Mouse (Mus musculus) granulocyte monocyte progenitor cell, adult 5-6 weeks (primary cell): Measurements from ENCODE around the gene Epb41. TPM values are rescaled to one million over a fixed set of nuclear protein-coding genes. Genes with fewer than 3 reads are reported as not detected.

Experiments used
- ATAC-seq: replicated peaks from 2 replicates; pipeline ENCODE4 v1.8.0; 2016; ENCODE audit warnings: mild to moderate bottlenecking, moderate TSS enrichment, inconsistent platforms; ENCODE audit not compliant: poor library complexity, severe bottlenecking
- total RNA-seq, 2 experiments: library from RNA; stranded (forward) in 1 of 2; stranded (reverse) in 1 of 2; fragments of 200-712, 200-1000 nt in 1 of 2; fragments of >200 nt in 1 of 2; fragmentation: Nextera tagmentation in 1 of 2; gene quantifications; 2 replicates each; pipeline ENCODE4 v1.2.3; 2014 to 2017

The Epb41 gene
- total RNA-seq, 2 experiments from 2014 or later, result 51.4 to 75.3 TPM

DNA sequence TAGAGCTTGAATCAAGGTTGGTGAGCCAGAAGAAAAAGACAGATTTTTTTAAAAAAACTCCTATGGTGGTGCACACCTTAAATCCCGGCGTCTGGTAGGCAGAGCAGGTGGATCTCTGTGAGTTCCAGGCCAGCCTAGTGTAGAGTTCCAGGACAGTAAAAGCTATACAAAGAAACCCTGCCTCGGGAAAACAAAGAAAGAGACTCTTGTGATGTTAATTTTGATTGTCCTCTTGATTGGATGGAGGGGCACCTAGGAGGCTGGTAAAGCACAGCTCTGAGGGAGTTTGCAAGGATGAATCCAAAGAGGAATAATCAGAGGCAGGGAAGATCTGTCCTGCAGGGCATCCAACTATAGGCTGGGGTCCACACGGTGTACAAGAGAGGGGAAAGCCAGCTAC is 56.6 kb downstream of the Epb41 start:
- ATAC-seq, result no peak

GRCm38 (mm10) chr4:132015374-132015773 is 59.7 kb downstream of the Epb41 start:
- ATAC-seq, result no peak

- ATAC-seq, result no peak
These were observed 63.5 kb downstream of the Epb41 start for GRCm38 (mm10) chr4:132011619-132012018.

- ATAC-seq, result no peak
These were observed 64.7 kb downstream of the Epb41 start for GRCm38 (mm10) chr4:132010416-132010815.

GRCm38 (mm10) chr4:132008191-132008590 is 66.9 kb downstream of the Epb41 start:
- ATAC-seq, result no peak

DNA sequence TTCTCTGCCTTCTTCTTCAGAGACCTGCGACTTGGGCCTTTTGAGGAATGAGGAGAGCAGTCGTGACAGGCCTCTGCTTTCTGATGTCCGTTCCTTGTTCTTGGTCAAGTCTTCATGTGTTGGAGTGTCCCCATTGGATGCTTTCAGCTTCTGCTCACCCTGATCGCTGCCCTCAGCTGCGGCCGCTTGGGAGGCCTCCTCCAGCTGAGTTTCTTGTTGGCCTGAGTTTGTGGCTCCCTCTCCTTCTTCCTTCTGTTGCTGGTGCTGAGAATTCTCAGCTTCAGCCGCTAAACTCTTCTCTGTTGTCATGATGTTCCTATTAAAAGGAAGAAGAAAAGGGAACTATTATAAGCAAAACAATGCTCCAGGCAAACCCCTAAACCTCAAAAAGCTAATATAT is 68.0 kb downstream of the Epb41 start:
- no peak for ATAC-seq

DNA sequence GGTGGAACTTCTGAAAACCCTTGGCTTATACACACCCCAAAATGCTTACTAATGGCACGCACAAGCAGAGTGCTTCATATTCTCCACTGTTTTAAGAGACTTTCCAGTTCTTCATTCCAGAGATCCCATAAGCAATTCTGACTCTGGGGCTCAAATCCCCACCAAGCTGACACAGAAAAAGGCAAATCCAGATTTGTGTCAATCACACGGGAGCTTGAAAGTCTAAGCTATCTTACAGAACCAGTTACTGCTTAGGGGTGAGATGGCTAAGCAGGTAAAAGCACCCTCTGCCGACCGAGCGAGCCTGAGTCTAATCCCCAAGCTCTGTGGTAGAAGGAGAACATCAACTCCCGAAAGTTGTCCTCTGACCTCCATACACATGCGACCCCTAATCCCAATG is 76.5 kb downstream of the Epb41 start:
- no peak for ATAC-seq

DNA sequence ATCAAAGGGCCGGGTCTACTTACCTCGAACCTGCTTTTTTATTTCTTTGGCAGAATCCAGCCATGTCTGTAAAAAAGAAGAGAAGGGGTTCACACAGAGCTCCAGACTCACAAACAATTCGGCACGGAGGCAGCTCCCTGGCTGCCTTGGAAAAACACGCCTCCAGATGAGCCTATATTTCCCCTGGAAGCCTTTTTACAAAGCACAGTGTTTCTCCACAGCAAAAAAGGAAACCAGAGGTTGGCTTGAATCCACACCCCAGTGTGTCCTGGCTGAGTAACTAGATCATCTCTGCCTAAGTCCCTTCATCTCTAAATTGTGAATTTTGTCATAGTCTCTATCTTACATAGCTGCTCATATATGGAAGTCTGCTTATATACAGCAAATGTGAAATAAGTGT is 77.6 kb downstream of the Epb41 start:
- ATAC-seq, result no peak

DNA sequence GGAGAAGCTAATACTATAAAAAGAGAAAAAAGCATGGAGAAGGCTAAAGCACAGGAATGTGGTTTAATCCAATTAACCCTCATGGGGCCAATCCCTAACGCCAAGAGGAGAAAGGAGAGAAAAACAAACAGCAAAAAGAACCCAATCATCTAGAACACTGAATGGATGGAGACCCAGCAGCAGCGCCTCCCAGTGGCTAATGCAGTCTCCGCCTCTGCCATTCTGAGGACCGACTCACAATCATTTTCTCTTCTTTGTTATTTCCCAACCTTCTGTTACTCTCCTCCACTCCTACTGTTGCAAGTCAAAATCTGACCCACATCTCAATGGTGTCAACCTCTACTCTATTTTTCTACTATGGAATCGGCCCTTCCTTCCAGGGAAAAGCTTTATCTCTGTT is 78.1 kb downstream of the Epb41 start:
- no peak for ATAC-seq

DNA sequence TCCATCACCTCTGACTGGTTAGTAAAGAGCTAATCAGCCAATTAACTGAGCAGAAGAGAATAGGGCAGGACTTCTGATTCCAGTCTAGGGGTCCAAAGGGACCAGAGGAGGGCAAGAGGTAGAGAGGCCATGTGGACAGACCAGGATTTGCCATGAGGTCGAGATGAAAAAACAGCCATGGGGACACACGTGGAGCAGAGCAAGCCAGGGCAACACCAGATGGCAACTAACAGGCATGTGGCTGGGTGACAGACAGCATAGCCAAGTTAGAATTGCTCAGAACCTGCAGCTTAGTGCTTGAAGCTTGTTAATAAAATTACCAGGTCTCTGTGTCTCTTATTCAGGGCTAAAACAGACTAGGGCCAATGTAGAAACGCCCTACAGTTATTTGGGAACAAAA is 81.3 kb downstream of the Epb41 start:
- no peak for ATAC-seq

- no peak for ATAC-seq
These were observed 92.1 kb downstream of the Epb41 start for GRCm38 (mm10) chr4:131982881-131983538.

DNA sequence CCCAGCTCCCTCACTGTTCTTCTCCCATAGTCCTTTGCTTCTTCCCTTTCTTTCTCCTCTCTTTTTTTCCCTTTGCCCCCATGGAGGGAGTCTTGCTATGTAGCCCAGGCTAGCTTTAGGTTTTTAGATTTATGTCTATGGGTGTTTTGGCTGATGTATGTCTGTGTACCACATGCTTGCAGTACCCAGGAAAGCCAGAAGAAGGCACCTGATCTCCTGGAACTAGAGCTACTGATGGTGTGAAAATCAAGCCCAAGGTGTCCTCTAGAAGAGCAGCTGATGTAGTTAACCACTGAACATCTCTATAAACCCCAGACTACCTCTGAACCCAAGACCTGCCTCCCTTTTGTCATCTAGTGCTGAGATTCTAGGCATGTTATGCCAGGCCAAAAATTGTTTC is 93.4 kb downstream of the Epb41 start:
- ATAC-seq, result no peak

DNA sequence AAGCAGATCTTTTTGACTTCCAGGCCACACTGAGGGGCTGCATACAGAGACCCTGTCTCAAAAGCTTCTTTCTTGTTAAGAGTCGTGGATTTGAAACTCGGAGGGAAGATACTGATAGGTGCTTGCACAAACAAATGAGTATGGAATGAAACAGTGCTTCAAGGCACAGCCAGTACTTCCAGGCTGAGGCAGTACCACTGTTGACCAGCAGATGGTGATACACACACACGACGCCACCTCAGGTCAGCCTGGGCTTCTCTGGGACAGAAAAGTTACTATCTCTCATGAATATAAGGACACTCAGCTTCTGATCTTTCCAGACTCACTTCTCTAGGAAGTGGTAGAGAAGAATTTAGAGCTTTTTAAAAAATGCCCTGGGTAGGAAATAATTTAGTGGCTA is 97.9 kb downstream of the Epb41 start:
- peak; percentile 93 for ATAC-seq

GRCm38 (mm10) chr4:131970244-131970853 is 104.8 kb downstream of the Epb41 start:
- no peak for ATAC-seq

DNA sequence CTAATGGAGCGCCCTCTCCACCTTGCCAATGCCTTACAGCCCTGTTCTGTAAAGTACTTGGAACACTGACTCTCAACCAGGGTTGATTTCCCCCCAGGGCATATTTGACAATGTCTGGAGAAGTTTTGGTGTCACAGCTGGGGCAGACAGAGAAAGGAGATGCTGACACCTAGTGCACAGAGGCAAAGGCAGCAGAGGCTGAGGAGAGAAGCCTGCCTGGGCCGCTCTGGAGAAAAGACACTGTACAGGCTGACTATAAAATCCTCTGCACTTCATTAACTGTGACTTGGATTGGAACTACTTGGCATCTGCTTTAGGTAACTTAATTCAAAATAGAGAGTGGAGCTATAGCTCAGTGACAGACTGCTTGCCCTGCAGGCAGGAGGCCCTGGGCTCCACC is 106.2 kb downstream of the Epb41 start:
- ATAC-seq, result no peak

GRCm38 (mm10) chr4:131957161-131957560 is 118.0 kb downstream of the Epb41 start:
- ATAC-seq, result no peak

- no peak for ATAC-seq
These were observed 124.5 kb downstream of the Epb41 start for GRCm38 (mm10) chr4:131950657-131951056.

DNA sequence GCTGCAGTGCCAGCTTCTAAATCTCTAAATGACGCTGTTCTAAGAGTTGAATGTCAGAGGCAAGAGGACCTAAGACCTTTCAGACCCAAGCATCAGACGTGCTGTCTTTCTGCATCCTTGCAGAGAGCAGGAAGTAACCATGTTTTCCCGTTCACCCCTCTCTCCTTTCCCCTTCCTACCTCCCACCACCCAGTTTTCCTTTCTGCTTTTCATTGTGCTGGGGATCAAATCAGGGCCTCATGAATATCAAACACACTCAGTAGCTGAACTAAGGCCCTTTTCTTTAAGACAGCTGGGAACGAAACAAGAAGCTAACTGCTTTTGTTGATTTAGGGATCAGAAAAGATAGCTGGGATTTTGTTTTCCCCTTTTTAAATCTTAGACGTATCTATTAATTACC is 125.2 kb downstream of the Epb41 start:
- ATAC-seq, result no peak

DNA sequence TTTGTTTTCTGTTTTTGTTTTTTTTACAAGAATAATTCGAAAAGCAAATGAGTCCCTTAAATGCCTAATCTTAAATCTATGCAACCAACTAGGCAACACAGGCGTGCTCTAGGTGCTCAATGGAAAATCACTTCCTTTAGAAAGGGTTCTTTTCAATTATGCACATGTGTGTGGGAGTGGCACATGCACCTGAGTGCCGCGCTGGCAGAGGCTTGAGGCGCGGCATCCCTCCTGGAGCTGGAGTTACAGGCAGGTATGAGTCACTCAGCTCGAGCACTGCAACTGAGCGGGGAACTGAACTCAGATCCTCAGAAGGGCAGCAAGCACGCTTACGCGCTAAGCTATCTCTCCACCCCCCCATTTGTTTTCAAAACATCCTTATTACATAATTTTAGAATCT is 127.3 kb downstream of the Epb41 start:
- ATAC-seq, result no peak

DNA sequence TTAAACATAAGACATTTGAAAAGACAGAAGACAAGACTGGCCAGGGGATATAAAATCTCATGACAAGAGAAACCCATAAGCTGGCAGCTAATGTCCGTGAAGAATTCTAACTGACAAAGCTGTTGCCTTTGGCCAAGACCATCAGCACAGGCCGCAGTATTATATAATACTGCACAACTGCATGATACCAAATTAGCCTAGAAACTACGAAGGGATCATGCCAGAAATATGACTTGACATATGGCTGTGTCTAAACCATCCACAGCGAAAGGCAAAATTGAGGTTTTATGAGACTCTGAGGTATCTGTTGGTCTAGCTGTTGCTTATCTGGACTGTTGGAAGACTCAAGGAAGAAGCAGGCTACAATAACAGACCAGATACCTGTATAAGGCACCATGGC is 134.3 kb downstream of the Epb41 start:
- ATAC-seq, result no peak

- ATAC-seq, result no peak
These were observed 135.7 kb downstream of the Epb41 start for GRCm38 (mm10) chr4:131939459-131939858.

DNA sequence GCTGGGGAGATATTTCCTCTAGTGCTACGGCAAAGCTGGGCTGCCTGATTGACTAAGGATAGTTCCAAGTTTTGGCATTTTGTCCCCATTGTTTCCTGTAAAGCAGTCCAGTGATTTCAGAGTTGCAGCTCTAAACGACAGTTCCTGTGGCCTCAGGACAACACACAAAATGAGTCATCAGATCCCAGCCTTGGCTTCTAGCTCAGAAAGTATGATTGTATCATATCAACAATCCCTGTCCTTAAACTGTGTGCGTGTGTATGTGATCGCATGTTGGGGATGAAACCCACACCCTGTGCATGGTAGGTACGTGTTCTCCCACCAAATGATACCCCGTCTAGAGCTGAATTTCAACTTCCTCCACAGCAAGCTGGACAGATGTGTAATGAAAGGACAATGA is 146.0 kb downstream of the Epb41 start:
- no peak for ATAC-seq
